Comparison of ENCODE assay signal across 17 mouse cellular contexts in the genomic region with DNA sequence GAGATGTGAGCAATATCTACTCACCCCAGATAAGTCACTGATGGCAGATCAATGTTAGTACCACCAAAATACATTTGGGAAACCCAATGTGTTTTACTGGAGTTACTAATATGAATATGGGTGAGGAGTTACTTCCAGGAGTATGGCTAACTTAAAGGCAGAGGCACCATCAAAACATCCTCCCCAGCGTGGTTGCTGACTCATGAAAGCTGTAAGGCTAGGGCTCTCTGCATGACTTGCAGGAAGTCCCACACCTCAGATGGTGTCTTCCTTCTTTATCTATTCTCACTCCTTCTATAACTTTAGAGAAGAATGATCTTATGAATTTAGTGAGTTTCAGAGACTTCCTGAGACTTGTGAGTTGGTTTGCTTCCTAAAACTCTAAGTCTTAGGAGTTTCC. TPM values are rescaled to one million over a fixed set of nuclear protein-coding genes. Genes with fewer than 3 reads are reported as not detected.
"Had no signal": no experiment of that assay in that cellular context is flagged by ENCODE, and none has a peak within 500 bp of the region (broad histone marks: within the 10 kb centered on the region; RNA-seq: fewer than 3 reads in every experiment).

No protein-coding gene starts in this region.

- H3K4me1 ChIP-seq: neural tube, embryonic 15.5 days; stomach, embryonic 15.5 days had no signal

- DNase-seq: retina, postnatal 1 day; right cerebral cortex, adult 18-20 months; right cerebral cortex, postnatal 14 days; right cerebral cortex, postnatal 25 days; right cerebral cortex, postnatal 4 days; spleen, adult 18-20 months; thymus, adult 18-20 months; thymus, adult 2 months; thymus, postnatal 14 days; thymus, postnatal 25 days; thymus, postnatal 36 days; thymus, postnatal 4 days had no signal

- H3K4me3 ChIP-seq: neural tube, embryonic 15.5 days; stomach, embryonic 15.5 days had no signal

- H3K4me2 ChIP-seq: neural tube, embryonic 15.5 days; stomach, embryonic 15.5 days had no signal

- H3K27ac ChIP-seq: neural tube, embryonic 15.5 days; stomach, embryonic 15.5 days; stomach, postnatal 0 days had no signal

- H3K9ac ChIP-seq: neural tube, embryonic 15.5 days; stomach, embryonic 15.5 days had no signal

- H3K9me3 ChIP-seq: neural tube, embryonic 15.5 days; stomach, embryonic 15.5 days had no signal

- H3K27me3 ChIP-seq: neural tube, embryonic 15.5 days; stomach, embryonic 15.5 days had no signal

- H3K36me3 ChIP-seq: neural tube, embryonic 15.5 days; stomach, embryonic 15.5 days had no signal

RNA-seq across cellular contexts. Expression of gene Ajap1, which starts 36.7 kb away (rescaled TPM):
- total RNA-seq: neutrophil, adult 5-6 weeks had no signal
- polyA plus RNA-seq: testis, adult 2 months had no signal
